Mouse (Mus musculus) embryonic fibroblast, embryonic 13.5 days (primary cell): ENCODE results near the gene Stx6.

Experiments
- CTCF ChIP-seq: IDR thresholded peaks from 2 replicates; pipeline ENCODE4 v1.5.1; 2011; ENCODE audit warnings: mild to moderate bottlenecking, control low read depth, low read length, moderate library complexity, borderline replicate concordance; ENCODE audit not compliant: insufficient read depth
- POLR2A ChIP-seq: IDR thresholded peaks from 2 replicates; pipeline ENCODE4 v1.6.1; 2011; ENCODE audit warnings: low read depth, mild to moderate bottlenecking, control low read depth, low read length, moderate library complexity

- TF ChIP-seq POLR2A (no peak), CTCF (no peak)
Measured at GRCm38 (mm10) chr1:155211017-155211416, 52.5 kb downstream of the Stx6 start.
